Comparison of ENCODE assay signal across 18 mouse cellular contexts in the genomic region with DNA sequence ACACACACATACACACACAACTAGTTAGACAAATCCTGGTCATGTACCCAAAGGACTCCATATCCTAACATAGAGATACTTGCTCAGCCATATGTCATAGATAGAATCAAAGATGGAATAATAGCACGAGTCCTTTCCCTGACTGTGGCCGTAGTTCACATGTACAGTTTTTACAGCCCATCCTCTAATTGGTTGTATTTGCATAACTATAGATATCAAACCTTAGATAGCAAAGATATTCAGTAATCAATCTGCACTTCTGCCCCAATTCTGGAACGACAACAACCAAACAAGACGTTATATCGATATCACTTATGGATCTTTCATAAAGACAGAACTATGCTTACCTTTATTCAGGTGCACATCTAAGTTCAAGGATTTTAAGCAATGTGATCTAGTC. TPM values are rescaled to one million over a fixed set of nuclear protein-coding genes. Genes with fewer than 3 reads are reported as not detected.
"Had no signal": no experiment of that assay in that cellular context is flagged by ENCODE, and none has a peak within 500 bp of the region (broad histone marks: within the 10 kb centered on the region; RNA-seq: fewer than 3 reads in every experiment).

No protein-coding gene starts in this region.

RNA-seq across cellular contexts. Expression of a gene that starts 9.4 kb away (rescaled TPM):
- total RNA-seq: layer of hippocampus, adult 2 months; layer of hippocampus, postnatal 25 days; left cerebral cortex, adult 18-20 months; left cerebral cortex, postnatal 25 days; neutrophil, adult 5-6 weeks had no signal
- polyA plus RNA-seq: kidney, embryonic 14.5 days; kidney, postnatal 0 days; large intestine, adult 2 months; limb, embryonic 10.5 days; limb, embryonic 13.5 days; liver, embryonic 12.5 days; liver, embryonic 15.5 days; lung, embryonic 15.5 days; midbrain, embryonic 12.5 days; midbrain, embryonic 15.5 days; neural tube, embryonic 13.5 days; stomach, embryonic 15.5 days; urinary bladder, adult 2 months had no signal

RNA-seq across cellular contexts. Expression of a gene that starts 39.3 kb away (rescaled TPM):
- total RNA-seq: layer of hippocampus, adult 2 months; layer of hippocampus, postnatal 25 days; left cerebral cortex, adult 18-20 months; left cerebral cortex, postnatal 25 days; neutrophil, adult 5-6 weeks had no signal
- polyA plus RNA-seq: kidney, embryonic 14.5 days; kidney, postnatal 0 days; large intestine, adult 2 months; limb, embryonic 10.5 days; limb, embryonic 13.5 days; liver, embryonic 12.5 days; liver, embryonic 15.5 days; lung, embryonic 15.5 days; midbrain, embryonic 12.5 days; midbrain, embryonic 15.5 days; neural tube, embryonic 13.5 days; stomach, embryonic 15.5 days; urinary bladder, adult 2 months had no signal
